Mouse (Mus musculus) stomach, postnatal 0 days (tissue): ENCODE results near the gene Cfap77.

Source experiments
- CTCF ChIP-seq: IDR thresholded peaks from 2 replicates; pipeline ENCODE4 v1.5.1; 2016; ENCODE audit warnings: antibody characterized with exemption, low read depth, mild to moderate bottlenecking, moderate library complexity
- EP300 ChIP-seq: optimal IDR thresholded peaks from 2 replicates; pipeline ENCODE3; 2016; ENCODE audit warnings: antibody characterized with exemption

DNA sequence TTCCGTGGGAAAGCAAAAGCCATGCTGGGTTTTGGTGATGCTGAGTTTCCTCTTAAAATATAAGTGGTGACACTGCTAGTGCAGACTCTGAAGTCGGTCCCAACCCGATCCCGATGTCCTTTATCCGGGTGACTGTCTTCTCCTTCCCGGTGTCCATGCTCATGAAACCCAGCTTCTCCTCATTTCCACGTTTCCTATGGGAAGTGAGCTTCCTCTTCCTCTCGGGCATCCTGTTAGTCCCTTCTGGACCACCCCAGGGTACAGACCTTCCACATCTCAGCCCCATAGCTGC, 13.4 kb downstream of the Cfap77 start:
- TF ChIP-seq CTCF (no peak), EP300 (no peak)
